Mouse (Mus musculus): ENCODE measurements around the gene Klhl40. TPM values are rescaled to one million over a fixed set of nuclear protein-coding genes. Genes with fewer than 3 reads are reported as not detected.

The Klhl40 gene
- polyA plus RNA-seq, 2 experiments from 2014 or later: not detected

DNA sequence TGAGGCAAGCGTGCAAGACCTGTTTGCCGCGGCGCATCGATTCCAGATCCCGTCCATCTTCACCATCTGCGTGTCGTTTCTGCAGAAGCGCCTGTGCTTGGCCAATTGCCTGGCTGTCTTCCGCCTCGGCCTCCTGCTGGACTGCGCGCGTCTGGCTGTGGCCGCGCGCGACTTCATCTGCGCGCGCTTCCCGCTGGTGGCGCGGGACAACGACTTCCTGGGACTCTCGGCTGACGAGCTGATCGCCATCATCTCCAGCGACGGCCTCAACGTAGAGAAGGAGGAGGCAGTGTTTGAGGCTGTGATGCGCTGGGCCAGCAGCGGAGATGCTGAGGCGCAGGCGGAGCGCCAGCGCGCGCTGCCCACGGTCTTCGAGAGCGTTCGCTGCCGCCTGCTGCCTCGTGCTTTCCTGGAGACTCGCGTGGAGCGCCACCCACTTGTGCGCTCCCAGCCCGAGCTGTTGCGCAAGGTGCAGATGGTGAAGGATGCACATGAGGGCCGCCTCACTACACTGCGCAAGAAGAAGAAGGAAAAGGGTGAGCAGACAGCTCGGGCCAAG is 738 bp downstream of the Klhl40 start:
- no peak for ATAC-seq

DNA sequence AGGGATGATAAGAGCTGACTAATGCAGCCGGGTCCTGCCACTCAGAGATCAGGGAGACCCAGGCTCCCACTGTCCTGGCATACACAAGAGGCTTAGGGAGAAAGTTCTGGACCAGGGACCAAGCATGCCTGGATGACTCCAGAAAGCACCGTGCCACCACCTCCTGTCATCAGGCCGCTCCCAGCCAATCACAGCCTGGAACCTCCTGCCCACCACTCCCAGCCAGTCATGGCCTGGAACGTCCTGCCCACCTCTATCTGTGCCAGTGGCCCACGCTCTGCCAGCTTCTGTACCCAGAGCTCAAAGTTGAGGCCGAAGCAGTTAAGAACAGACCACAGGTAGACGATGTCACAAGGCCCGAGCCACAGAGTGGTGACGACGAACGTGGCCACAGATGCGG is 7.4 kb downstream of the Klhl40 start:
- no peak for ATAC-seq

DNA sequence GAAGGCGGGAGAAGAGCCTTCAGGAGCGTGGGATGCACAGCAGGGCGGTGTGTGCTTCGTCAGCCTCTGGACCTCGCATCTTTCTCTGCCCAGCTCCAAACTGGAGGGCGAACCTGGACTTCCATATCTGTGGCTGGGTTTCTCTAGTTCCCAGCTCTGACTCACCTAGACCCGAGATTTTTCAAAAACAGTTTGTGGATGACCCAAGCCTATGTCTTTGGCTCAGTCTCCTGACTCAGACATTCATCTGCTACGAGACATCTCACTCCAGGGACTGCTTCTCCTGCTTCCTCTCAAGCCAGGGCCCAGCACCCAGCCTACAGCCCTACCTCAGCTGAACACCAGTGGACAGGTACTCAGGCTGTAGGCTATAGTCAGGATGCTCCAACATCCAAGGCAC is 7.9 kb downstream of the Klhl40 start:
- no peak for ATAC-seq

DNA sequence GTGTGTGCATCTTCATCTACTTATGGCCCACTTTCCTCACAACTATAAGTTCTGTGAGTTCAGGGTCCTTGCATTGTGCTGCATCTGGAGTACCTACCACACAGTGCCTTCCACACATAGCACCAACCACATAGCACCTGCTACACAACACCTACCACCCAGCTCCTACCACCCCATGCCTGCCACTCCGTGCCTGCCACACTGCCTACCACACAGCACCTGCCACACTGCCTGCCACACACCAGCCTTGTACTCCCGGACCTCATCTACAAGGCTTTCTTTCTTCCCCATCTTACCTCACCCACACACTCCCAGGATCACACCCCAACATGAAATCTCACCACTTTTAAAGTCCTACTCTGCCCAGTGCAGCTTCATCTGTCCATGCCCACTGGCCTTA is 9.0 kb downstream of the Klhl40 start:
- no peak for ATAC-seq

DNA sequence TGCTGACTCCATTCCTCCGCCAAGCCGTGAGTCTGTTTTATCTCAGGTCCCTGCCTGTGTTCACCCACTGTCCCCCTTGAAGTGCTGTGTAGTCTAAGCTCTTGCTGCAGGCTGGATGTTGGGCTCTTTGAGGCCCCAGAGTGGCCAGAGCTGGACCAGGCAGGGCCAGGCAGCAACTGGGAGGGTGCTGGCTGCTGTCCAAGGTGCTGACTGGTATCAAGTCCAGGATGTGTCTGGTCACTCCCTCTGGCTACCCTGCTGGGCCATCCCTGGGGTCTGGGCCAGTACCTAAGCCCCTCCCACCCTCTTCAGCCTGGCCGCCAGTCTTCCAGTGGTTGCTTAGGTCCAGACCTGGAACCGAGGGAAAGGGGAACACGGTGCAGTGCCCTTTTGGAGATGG is 13.8 kb downstream of the Klhl40 start:
- no peak for ATAC-seq

DNA sequence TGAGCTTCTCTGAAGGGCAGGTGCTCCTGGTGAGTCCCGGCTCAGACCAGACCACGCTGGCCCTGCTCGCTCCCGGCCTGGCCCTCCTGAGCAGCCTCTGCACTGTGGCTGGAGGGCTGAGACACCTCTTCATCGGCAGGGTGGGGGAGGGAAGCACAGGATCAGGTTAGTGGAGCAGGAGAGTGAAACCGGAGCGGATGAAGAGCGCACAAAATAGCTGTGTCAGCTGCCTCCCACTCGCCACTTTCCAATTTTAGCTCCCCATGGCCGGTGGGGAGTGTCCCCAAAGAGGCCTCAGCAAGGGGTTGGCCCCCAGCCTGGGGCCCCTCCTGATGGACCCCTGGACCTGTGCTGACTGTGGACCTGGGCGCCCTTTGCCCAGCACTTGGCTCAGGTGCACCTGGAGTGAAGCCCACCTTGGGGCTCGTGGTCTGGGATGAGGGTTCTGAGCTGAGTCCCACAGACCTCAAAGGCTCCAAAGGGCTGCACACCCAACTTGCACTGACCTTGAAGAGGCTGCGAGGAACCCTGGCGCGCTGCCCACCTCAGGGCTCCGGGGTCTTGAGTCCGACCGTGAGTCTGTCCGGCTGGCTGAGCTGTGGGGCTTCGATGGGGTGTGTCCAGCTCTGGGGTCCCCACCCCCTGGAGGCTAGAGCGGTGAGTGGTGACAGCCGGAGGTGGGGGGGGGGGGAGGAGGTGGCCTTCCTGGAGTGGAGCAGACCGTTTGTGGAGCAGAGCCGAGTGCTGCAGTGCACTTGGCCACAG is 14.5 kb downstream of the Klhl40 start, which contains the start of gene Hhatl:
Hhatl (minus strand) TSS at position 751 of the 765 bp plus-strand sequence.
- no peak for ATAC-seq

DNA sequence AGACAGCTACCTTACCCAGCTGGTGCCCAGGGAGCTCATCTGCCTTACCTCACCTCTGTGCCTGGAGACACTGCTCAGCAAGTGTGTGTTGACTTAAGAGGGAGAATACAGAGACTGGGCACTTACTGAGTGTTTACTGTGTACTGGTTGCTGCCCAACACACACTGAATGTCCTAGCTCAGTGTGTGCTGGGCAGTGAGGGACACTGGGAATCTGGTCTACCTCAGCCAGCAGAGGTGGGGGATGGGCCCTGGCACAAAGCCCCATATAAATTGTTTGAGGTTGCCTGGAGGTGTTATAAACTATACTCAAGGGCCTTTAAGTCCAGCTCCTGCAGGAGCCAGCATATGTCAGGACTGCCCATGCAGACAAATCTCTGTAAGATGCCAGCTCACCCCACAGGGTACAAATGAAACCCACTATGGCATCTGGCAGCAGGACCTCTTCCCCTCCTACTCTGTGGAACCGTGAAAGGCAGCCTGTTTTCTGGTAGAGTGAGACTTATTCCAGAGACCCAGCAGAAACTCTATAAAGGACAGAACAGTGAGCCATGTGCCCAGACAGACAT is 17.6 kb downstream of the Klhl40 start:
- no peak for ATAC-seq

DNA sequence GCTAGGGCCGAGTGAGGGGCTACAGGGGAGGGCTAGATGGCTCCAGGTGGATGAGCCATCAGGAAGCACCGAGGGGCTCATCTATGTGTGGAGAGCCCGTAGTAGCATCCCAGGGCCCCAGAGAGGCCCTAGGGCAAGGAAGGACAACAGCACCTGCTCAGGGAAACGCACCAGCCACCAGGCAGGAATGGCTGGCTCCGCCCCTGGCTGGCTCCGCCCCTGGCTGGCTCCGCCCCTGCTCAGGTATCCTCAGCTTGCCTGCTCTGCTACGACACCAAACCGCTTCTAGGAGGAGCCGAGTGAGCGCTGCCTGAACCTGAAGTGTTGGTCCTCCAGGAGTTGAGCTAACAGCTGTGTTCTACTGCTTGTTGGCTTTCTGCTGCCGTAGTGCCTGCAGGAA is 20.3 kb downstream of the Klhl40 start:
- ATAC-seq: no peak

DNA sequence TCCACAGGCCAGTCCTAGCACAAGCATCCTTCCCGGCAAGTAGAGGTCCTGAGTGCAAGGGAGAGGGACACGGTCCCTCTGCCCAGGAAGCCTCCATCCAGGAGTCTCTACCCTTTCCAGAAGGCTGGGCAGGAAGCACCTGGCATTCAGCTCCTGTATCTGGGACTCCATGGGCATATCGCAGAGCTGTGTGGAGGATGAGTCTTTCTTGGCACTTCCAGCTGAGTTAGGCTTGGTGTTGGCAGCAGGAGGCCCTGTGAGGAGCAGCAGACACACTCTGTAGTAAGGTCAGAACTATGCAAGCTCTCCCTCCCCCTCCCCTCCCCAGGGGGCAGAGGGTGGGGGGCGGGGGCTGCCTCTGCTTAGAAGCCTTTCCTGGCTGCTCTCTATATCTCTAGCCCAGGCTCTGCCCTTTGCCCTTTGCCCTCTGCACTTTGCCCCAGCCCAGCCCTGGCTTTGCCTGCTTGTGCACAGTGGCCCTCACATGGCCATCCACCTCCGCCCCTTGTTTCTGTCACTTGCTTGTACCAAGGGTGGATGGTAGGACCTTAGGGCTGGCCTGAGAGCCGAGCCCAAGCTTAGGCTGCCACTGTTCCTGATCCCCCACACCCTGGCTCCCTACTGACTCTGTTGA is 21.6 kb downstream of the Klhl40 start:
- no peak for ATAC-seq

DNA sequence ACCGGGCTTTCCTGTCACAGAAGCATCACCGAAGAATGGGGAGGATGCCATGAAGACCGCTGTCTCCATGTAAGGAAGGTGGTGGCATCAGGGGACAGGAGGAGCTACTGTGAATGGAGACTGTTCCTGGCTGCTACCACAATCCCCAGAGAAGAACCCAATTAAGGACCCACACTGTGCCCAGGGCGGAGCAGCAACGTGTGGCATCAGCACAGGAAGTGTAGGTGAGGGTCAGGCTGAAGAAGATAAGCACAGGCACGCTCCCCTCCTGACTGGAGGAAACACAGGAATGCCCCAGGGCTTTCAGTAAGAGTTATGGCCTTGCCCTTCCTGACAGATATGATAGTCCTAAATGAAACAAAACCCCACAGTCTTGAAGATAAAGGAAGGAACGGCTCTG is 25.3 kb downstream of the Klhl40 start:
- ATAC-seq: no peak

DNA sequence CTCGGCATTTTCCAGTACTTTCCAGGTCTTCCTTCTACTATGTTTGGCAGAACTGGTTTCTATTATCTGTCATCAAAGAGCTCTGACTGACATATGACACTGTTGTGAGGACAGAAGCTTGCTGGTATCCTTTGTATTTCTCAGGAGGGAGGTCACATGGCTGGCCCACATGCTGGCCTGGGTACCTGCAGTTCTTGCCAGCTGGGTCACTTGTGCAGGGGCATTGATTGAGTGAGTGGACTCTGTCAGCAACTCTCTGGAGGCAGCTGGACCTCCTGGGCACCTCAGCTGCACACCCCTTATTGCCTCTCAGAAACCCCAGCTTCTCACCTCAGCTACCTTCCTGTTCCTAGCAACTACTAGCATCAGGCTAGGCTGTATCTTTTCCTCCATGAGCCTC is 30.1 kb downstream of the Klhl40 start:
- no peak for ATAC-seq

DNA sequence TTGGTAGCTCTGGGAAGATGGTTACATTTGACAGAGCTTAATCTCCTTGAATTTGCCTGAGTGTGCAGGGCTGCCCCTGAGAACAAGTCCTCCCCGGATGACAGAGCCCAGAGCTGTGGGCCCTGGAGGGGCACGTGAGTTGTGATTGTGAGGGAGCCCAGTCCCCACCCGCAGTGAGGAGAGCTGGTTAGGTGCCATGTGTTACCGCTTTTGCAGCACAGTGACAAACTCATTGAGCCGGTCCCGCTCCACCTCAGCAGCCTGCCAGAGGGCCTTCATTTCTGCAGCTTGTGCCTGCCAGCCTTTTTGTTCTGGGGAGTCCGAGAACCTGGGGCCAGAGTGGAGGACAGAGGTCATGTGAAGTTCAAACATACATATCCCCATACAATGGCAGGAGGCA is 30.5 kb downstream of the Klhl40 start:
- ATAC-seq: no peak

DNA sequence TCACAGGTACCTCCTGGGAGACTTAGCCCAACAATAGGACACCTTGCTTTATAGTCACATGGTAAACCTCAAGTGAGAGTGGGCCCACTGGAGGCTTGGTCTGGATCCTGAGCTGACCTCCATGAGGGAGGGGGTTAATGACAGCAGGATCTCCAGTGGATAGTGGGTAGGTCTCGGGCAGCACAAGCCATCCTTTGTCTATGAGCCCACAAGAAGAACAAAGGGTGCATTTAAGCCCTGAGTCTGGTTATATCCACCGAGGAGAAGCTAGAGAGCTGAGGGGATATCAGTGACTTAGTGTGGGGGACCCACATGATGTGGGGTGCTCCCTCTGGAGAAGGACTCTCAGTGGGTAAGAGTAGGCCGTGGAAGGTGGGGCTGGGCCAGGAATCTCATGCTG is 31.1 kb downstream of the Klhl40 start:
- no peak for ATAC-seq

DNA sequence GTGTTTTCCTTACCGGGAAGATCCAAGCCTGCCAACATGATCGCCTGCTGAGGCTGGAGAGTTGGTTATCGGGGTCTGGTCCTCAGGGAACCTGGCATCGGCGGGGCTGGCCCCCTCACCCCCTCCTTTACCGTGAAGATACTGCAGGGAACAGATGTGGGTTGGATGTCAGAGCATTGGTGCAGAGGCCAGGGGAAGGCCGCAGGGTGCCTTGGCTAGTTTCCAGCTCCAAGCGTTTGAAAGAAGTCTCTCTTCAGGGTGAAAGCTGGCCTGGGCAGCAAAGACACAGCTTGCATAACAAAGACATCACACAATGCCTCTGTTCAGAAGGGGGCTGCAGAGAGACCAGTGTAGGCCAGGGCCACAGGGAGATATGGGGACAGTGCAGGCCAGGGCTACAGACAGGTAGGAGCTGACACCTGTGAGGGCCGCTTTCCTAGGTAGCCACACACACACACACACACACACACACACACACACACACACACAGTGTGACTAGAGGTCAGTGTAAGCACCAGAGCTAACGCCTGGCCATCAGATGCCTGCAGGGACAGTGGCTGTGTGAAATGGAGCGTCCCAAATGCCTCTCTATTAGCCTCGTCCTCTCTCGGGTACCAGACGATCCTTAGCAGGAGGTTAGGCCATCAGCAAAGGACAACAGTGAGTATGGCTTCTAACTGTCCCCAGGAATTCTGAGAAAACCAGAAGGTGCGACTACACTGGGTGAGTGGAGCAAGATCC is 32.8 kb downstream of the Klhl40 start:
- ATAC-seq: no peak

DNA sequence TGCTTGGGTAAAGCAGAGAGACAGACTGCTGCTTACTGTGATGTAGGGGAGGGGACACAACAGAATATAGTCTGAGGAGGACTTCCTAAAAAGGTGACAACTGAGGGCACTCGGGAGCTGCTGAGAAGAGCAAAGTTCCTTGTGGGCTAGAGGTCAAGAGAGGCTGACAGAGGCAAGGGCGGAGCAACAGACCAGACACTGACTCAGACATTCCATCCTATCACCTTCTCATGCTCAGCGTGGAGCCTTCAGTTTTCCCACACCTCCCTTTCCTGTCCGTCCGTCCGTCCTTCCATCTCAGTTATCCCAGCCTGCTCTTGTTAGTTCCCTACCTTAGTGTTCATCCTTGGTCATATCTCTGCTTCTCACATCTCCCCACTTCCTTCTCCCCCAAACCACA is 37.8 kb downstream of the Klhl40 start:
- ATAC-seq: no peak

DNA sequence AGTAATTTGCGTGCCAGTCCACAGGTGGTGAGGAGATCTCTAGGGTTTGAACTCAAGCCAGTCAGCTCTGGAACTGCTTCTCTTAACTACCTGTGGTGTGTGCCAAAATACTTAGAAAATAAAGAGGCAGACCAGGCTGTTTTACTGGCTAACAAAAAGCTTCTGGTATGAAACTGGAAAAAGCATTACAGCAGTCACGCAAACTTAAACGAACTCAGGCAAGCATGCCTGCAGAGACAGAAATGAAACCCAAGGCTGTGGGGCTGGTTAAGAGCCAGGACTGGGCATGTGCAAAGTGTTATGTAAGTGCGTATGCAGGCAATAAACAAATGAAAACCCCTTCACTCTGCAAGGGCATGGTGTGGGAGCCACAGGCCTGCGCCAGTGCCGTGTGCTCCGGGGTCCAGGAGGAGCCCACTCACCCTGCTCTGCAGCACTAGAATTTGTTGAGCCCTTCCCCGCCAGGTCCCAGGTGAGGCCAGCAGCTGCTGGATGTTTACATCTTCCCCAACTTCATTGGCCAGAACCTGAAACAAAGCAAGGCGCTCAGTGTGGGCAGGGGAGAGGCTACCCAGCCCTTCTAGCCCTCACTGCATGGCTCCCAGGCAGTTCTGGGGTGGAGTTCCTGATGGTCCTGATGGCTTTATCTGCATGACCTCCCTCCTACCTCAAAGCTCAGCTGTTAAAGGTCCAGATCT is 41.8 kb downstream of the Klhl40 start:
- no peak for ATAC-seq

DNA sequence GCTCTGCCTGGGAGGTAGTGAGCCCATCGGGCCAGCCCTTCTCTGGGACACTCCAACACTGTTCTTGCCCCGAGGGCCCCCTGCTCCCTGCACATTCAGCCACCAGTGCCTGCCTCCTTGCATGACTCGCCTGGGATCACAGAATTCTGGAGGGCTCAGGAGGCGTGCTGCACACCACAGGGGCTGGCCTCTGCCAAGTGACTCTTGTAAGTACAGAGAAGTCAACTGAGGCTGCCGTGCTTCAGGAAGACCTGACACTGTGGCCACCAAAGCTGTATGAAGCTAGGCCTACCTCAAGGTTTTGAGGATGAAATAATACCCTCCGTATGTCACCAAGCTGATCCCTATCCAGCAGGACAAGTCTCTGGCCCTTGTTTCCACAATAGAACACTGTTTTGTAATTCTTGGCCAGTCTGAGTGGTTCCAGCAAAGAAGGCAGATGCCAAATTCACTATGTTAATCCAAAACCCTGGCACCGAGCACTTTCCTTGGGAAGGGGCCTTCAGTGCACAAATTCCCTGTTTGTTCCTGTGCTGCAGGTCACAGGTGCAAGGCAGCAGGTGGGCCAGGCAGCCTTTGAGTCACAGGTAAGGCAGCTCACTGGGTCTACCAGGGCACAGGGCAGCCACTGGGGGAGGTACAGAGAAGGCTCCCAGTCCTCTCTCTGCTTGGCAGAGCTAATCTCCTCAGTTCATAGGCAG is 42.5 kb downstream of the Klhl40 start:
- no peak for ATAC-seq

DNA sequence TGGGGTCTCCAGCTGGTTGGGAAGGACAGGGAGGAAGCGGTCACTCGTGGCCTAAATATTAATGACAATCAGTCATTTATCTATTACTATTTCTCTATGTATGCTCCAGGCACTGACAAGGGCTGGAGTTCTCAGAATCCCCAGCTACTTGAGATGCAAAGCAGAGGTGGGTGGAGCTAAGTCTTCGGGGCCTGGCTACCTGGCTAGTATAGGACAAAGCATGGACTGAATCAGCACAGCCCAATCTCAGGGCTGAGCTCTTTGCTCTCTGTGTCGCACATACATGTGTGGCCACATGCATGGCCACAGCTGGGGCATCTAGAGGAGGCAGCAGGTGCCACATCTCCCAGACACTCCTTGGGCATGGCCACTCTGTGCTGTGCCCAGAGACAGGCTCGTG is 43.4 kb downstream of the Klhl40 start:
- ATAC-seq: no peak

DNA sequence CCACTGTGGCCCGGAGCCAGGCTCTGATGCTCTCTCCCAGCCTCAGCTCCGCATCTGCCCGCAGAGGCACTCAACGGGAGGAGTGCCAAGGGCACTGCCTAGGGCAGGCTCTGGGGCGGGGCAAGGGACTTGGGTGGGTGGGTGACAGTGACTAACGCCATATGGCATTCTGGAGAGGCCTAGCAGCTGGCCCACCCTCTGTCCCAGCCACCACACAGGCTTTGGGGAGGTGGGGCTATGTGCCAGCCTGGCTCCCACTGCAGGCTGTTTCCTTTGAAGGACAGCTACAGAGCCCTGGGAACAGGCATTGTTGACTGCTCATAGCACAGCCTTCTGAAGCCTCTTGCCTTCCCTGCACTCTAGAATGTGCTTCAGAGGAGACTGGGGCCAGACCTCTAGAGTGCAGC is 45.2 kb downstream of the Klhl40 start:
- no peak for ATAC-seq

DNA sequence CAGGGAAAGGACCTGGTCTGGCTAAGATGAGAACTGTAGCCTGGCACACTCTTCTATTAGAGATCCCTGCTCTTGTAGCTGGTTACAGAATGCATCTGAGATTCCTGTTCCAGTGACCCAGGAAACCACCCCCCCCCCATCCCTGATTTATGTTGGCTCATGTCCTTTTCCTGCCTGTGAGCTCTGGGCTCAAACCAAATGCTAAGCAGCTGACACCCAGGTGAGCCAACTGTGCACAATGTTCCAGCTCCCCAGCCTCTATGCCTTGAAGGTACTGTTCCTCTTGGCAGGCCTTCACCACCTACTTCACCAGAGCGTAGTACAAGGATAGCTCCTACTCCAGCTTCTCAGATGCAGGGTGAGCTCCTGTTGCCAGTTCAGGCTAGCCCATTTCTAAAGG is 45.6 kb downstream of the Klhl40 start:
- ATAC-seq: no peak

DNA sequence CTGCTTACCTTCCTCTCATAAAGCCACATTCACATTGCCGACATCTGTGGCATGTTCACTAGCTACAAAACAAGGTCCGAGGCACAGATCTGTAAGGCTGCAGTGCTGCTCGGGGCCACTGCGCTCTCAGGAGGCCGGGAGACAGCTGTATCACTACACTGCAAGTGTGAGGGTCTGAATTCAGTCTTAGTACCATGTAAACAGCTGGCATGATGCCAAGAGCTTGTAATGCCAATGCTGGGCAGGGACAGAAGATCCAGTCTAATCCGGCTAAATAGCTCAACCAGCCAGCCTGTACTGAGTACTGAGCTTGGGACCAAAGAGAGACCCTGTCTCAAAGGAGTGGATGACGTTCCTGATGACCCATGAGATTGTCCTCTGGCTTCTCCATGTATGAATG is 46.6 kb downstream of the Klhl40 start:
- ATAC-seq: no peak

DNA sequence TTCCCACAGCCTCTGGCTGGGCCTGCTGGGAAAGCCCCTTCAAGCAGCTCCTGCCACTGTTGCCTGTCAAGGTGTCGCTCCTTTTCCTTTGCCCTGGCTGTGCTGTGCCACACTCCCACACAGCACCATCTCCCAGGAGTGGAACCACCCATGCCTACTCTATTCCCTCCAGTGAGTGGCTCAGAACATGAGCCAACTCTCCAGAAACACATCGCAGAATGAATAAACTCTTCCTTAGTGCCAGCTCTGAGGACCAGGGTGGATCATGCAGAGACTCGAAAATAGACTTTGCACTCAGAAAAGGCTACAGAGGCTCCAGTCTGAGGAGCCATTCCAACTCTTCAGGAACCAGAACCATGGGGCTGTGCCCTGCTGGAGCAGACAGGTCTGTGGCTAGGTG is 48.9 kb downstream of the Klhl40 start:
- ATAC-seq: no peak
